Mouse (Mus musculus) ES-E14 (cell line): ENCODE results near the gene Tpgs1. TPM values are rescaled to one million over a fixed set of nuclear protein-coding genes. Genes with fewer than 3 reads are reported as not detected.

Experiments
- DNase-seq: peaks from one replicate; pipeline ENCODE4 v3.0.0-alpha.2; 2013; ENCODE audit warnings: low read depth, low spot score
- H3K27ac ChIP-seq: 2 replicates; pipeline ENCODE4 v1.5.1; 2012; ENCODE audit warnings: low read depth, mild to moderate bottlenecking, low read length, moderate library complexity, mixed read lengths; ENCODE audit not compliant: poor library complexity, insufficient read depth, severe bottlenecking
- H3K36me3 ChIP-seq: 2 replicates; pipeline ENCODE4 v1.6.1; 2012; ENCODE audit warnings: mild to moderate bottlenecking, low read length, moderate library complexity, mixed read lengths; ENCODE audit not compliant: control insufficient read depth, poor library complexity, insufficient read depth, severe bottlenecking
- H3K4me1 ChIP-seq, 2 experiments: fragments of 150-350 bp in 1 of 2; sonication (generic) in 1 of 2; 2 replicates each; pipeline ENCODE4 v1.6.1; 2012; ENCODE audit warnings: low read length in 2 of 2, mild to moderate bottlenecking in 1 of 2, mixed read lengths in 1 of 2; ENCODE audit not compliant: control insufficient read depth in 2 of 2, insufficient read depth in 2 of 2, poor library complexity in 1 of 2
- H3K4me3 ChIP-seq, 2 experiments: fragments of 150-350 bp in 1 of 2; sonication (generic) in 1 of 2; 2 replicates each; pipeline ENCODE4 v1.5.1; 2012; ENCODE audit warnings: low read length in 2 of 2, low read depth in 1 of 2, mild to moderate bottlenecking in 1 of 2, mixed read lengths in 1 of 2; ENCODE audit not compliant: insufficient read depth in 1 of 2, poor library complexity in 1 of 2, severe bottlenecking in 1 of 2
- H3K9ac ChIP-seq: 2 replicates; pipeline ENCODE4 v1.6.1; 2012; ENCODE audit warnings: low read depth, mild to moderate bottlenecking, low read length, mixed read lengths; ENCODE audit not compliant: poor library complexity, insufficient read depth, severe bottlenecking
- H3K9me3 ChIP-seq: fragments of 150-350 bp; sonication (generic); 2 replicates; pipeline ENCODE4 v1.6.1; 2012; ENCODE audit warnings: low read depth, mild to moderate bottlenecking, low read length; ENCODE audit not compliant: control insufficient read depth, insufficient read depth
- CHD2 ChIP-seq: IDR thresholded peaks from 2 replicates; pipeline ENCODE4 v1.6.1; 2014; ENCODE audit warnings: mild to moderate bottlenecking, low read depth, low read length, inconsistent platforms
- HCFC1 ChIP-seq: IDR thresholded peaks from 2 replicates; pipeline ENCODE4 v1.6.1; 2012; ENCODE audit warnings: low read length, inconsistent platforms, borderline replicate concordance; ENCODE audit not compliant: insufficient read depth
- MAFK ChIP-seq: IDR thresholded peaks from 2 replicates; pipeline ENCODE4 v1.6.1; 2014; ENCODE audit warnings: mild to moderate bottlenecking, low read depth, low read length, inconsistent platforms; ENCODE audit not compliant: insufficient read depth
- ZC3H11A ChIP-seq: IDR thresholded peaks from 2 replicates; pipeline ENCODE4 v1.6.1; 2012; ENCODE audit warnings: low read depth, mild to moderate bottlenecking, inconsistent platforms, low read length, borderline replicate concordance
- ZNF384 ChIP-seq: IDR thresholded peaks from 2 replicates; pipeline ENCODE4 v1.6.1; 2012; ENCODE audit warnings: low read depth, low read length, inconsistent platforms
- in situ Hi-C, 2 experiments: fragments of 600-800 bp; cut with MboI; formaldehyde crosslinking; loops; one replicate each; pipeline ENCODE4 v1.15.1; 2025; ENCODE audit warnings: low sequenced_read_pairs in 2 of 2, inconsistent platforms in 1 of 2; ENCODE audit not compliant: unreplicated experiment in 2 of 2
- total RNA-seq: library from RNA; depleted of rRNA; stranded (reverse); fragments of 300-350 nt; gene quantifications from 2 replicates; pipeline ENCODE4 v1.2.3, GENCODE M21; 2012

Gene Tpgs1
- total RNA-seq, 1 experiment, result 29.9 TPM

DNA sequence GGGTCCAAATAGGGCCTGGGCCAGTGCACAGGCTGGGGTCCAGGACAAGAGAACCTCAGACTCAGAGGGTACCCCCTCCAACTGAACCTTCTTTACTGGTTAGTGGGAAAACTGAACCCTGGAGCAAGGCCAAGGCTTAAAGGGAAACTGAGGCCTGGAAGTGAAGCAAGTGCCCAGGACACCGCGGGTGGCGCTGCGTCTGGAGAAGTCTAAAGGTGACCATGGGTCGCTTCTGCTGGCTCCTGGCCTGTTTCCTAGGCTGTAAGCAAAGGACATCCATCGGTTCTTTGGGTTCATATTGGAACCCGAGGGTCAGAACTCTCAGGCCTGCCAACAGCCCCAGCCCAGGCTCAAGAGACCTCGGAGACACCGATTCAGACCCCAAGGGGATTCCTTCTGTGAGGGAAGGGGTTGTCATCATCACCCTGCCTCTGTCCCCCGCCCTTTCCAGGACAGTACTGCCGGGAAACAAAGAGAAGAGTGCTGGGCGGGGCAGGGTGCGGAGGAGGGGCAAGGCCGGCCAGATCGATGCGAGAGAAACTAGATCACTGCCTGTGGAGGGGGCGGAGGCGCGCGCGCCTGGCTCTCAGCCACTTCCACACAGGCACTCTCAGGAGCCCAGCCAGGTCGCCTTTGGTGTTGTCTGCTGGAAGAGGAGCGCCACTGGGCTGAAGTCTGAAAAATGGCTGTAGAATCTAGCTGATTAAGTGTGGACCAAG is 30.5 kb upstream of the Tpgs1 start:
- H3K36me3 ChIP-seq, result no peaks in the 10 kb centered on the region
- in situ Hi-C loops, result no loop called here
- H3K9me3 ChIP-seq, result no peaks in the 10 kb centered on the region
- H3K9ac ChIP-seq, result no peak overlapping the region; the same call in 1 of the 2 replicates
- H3K27ac ChIP-seq, result no peak overlapping the region
- peak overlapping the region; percentile 42 to 85; a peak in 2 of 4 replicates for H3K4me3 ChIP-seq
- DNase-seq, result peak; percentile 76
- peaks cover 0 to 20% of the 10 kb centered on the region in 2 experiments; a peak in 1 of 4 replicates for H3K4me1 ChIP-seq
- TF ChIP-seq ZNF384, result no peak
- TF ChIP-seq ZC3H11A, result no peak

DNA sequence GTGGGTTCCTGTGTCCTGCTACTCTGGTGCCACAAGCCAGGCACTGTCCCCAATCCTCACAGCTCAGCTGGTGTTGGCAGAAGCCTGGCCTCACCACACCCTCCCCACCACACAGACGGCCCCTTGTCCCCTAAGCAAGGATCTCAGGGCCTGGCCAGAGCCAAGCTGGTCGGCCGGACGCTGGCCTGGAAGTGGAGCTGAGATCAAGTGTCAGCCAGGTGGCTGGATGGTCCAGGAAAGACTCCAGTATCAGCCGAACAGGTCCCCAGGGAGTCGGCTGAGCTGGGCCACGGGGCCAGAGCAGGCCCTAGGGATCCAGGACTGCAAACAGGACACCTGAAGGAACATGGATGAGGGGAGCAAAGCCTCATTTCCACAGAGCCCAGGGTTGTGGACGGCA is 23.5 kb upstream of the Tpgs1 start, which contains the start of gene Odf3l2:
TSS of gene Odf3l2 (minus strand) at position 28 of the 400 bp plus-strand sequence.
- Histone ChIP-seq H3K36me3 (no peaks in the 10 kb centered on the region), H3K9me3 (no peaks in the 10 kb centered on the region), H3K4me3 (no peak within 1 kb of the TSS), H3K4me1 (peaks cover 0 to 3% of the 10 kb centered on the region in 2 experiments; a peak in 1 of 4 replicates), H3K27ac (no peak within 1 kb of the TSS), H3K9ac (no peak within 1 kb of the TSS)
- in situ Hi-C loops, result loop anchor here in 1 of 2 experiments (5.0 kb wide), 1 partner anchor 48 kb away; no protein-coding TSS in a partner anchor
- TF ChIP-seq HCFC1, result no peak
- TF ChIP-seq ZC3H11A, result no peak
- TF ChIP-seq ZNF384, result no peak
- no peak for TF ChIP-seq CHD2
- no peak for TF ChIP-seq MAFK
- DNase-seq, result no peak

DNA sequence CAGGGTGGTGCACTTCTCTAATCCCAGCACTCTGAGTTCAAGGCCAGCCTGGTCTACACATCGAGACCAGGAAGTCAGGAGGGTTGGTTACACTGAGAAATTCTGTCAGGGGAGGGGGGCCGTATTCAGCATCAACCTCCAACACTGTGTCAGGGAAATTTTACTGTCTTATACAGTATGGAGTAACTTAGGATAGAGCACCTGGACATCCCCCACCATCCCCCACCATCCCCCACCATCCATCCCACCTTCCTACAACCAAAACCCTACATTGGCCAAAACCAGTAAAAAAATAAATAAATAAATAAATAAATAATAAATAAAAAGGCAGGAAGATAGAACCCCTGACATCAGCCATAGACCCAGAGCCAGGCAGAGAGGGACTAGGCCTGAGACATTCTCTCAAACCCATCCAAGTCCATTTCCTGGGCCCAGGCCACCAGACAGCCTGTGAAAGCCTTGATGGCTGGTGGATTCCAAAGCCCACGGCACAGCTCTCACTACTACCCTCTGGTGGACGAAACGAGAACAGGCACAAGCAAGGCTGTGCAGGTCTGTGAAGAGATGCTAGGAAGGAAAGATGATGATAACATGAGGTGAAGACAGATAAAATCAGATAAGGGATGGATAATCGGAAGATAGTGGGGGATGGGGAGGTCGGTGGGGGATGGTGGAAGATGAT is 20.0 kb upstream of the Tpgs1 start:
- H3K27ac ChIP-seq, result no peak overlapping the region
- peak; percentile 66 for DNase-seq
- H3K4me3 ChIP-seq, result no peak overlapping the region
- H3K4me1 ChIP-seq, result no peaks in the 10 kb centered on the region
- no peaks in the 10 kb centered on the region for H3K36me3 ChIP-seq
- no peaks in the 10 kb centered on the region for H3K9me3 ChIP-seq
- no peak overlapping the region for H3K9ac ChIP-seq
- in situ Hi-C loops, result loop anchor here in 1 of 2 experiments (5.0 kb wide), 1 partner anchor 52 kb away; no protein-coding TSS in a partner anchor
- TF ChIP-seq ZC3H11A (peak; percentile 80; the same call in 1 of the 2 replicates), HCFC1 (no peak)

DNA sequence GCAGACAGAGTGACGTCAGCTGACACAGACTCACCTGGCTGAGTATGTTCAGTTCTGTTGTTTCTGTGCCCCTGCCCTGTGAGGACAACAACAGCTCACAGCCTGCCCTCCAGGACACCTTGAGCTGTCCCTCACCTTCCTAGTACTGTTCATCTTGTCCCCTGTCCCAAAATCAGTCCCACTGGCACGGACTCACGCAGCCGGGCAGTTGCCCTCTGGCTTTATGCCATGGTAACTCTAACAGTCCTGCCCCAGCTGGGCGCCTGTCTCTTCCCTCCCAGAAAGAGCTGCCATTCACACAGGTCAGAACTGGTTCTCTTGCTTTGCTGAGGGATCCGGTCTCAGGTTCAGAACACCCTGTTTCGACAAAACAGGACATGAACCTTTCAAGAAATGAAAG is 16.4 kb upstream of the Tpgs1 start:
- in situ Hi-C loops, result loop anchor here in 1 of 2 experiments (10.0 kb wide), 1 partner anchor 58 kb away; no protein-coding TSS in a partner anchor

More for the DNA sequence above, 16.4 kb upstream of the Tpgs1 start:
- no peaks in the 10 kb centered on the region for H3K36me3 ChIP-seq
- no peaks in the 10 kb centered on the region for H3K4me1 ChIP-seq
- no peak for TF ChIP-seq MAFK
- TF ChIP-seq HCFC1, result no peak
- no peak for TF ChIP-seq CHD2
- no peak for TF ChIP-seq ZC3H11A
- no peak for TF ChIP-seq ZNF384
- no peak overlapping the region for H3K4me3 ChIP-seq
- H3K27ac ChIP-seq, result no peak overlapping the region; the same call in 1 of the 2 replicates
- DNase-seq, result no peak
- H3K9me3 ChIP-seq, result no peaks in the 10 kb centered on the region
- H3K9ac ChIP-seq, result no peak overlapping the region
